Mouse (Mus musculus): Measurements from ENCODE around the gene Ccl9.

Ccl9 gene

DNA sequence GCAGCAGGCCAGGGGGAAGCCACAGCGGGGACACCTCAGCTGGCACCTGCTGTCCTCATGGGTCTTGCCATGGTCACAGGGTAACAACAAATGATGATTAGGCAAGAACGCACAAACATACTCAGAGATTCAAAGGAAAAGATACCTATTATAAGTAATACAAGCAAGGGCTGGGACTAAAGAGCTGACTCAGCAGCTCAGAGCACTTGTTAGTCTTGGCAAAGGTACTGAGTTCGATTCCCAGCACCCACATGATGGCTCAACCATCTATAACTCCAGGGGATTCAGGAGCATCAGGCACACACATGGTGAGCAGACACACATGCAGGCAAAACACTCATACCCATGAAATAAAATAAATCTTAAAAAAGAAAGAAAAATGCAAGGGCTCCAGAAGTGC lies 37.0 kb downstream of the Ccl9 start:
- intact Hi-C loops (cut with DNase I): no loop called here

DNA sequence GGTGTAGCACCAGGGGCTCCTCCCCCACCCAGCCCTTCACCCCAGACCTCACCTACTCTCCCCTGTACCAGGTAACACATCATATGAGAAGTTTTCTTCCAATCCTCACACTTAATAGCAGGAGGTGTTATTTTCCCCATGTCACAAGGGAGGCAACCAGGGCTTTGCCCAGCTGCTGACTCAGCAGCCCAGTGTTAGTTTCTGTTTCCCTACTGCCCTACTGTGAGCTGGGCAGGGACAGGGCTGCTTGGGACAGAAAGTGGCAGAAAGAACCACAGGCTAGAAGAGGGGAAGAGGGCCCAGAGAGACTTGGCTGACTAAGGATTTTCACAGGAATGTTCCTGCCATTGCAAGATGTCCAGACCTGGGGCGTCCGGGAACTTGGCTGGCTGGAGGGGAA lies 37.5 kb downstream of the Ccl9 start:
- intact Hi-C loops (cut with DNase I): no loop called here

DNA sequence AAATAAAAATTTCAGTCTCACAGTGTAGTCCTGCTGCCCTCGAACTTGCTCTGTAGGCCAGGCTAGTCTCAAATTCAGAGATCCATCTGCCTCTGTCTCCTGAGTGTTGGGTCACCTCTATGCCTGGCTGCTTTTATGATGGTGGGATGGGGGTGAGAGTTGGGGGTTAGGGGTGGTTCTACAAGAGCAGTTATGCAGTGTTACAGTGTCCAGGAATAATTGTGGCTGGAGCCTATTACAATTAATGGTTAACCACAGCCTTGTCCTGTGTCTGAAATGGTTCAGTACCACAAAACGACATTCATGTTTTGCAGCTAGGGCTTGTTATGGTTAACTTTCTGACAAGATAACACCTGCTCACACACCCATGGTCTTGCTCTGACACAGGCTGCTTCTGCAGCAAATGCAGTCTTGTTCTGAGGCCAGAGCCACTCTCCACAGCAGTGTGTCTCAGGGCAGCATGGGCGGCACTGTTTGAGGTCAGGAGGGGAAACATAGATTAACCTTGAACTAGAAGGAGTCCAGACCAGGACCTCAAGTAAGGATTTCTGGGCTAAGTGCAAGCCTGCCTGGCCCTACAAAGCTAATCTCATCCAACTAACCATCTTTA lies 39.6 kb downstream of the Ccl9 start:
- intact Hi-C loops (cut with DNase I): no loop called here

DNA sequence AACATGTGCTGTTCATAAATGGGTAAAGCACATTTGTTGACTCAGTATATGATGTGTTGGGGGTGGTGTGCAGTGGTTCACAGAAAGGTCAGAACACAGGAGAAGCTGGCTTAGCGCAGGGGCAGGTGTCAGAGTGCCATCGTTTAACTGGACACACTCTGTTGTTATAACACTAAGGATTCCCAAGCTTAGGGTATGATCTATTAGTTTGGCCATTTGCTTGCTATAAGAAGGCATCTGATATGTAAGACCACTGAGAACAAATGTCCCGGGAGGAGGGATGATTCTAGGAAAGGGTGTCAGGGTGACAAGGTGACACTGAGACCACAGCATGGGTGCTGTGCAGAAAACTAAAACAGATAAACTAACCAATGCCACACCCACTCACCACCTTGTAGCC lies 41.6 kb downstream of the Ccl9 start:
- intact Hi-C loops (cut with DNase I): no loop called here

DNA sequence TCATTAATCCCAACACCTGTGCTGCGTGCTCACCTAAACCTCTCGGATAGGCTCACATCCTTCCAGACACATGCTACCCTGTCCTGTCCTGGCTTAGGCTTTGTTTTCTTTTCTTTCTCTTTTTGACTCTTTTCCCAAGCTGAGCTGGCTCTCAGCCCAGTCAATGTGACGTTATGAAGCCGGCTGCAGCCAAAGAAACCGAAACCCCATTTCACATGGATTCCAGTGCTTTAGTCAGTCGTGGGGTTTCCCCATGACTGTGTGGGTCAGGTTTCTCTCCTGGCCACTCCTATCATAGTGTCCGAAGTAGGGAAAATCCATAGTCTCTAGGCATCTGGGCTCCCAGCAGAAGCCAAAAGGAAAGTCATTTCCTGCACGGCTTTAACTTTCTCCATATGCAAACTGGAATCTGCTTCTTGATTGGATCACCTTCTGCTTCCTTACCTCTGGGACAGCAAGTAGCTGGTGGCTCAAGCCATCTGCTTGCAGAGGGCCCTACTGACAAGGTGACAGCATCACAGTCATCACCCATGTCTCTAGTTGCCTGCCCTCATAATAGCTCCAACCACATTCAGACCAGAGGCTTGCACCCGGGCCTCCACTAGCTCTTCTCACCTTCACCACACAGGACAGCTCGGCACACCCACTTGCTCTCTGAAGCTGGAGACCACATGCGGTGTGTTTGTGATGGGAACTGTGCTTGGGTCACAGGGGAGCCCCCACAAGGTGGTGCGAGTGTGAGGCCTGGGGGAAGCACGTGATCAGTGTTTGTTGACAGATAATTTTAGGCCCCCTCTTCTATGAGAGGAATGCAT lies 43.6 kb downstream of the Ccl9 start:
- intact Hi-C loops (cut with DNase I): no loop called here

DNA sequence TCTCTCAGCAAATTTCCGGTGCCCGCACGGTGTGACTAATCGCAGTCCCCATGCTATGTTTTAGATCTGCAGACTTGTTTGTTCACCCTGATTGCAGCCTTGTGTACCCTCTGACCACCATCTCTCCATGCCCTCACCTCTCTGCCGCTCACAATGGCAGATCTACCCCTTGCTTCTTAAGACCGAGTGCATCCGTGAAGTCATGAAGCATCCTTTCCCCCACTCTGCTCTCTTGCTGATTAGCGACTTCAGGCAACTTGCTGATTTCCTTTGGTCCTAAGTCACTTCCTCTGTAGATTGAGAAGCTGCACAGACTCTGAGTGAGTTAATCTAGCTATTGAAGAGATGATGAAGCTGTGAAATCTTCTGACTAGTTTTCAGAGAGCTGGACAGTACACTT lies 44.3 kb downstream of the Ccl9 start:
- intact Hi-C loops (cut with DNase I): no loop called here

DNA sequence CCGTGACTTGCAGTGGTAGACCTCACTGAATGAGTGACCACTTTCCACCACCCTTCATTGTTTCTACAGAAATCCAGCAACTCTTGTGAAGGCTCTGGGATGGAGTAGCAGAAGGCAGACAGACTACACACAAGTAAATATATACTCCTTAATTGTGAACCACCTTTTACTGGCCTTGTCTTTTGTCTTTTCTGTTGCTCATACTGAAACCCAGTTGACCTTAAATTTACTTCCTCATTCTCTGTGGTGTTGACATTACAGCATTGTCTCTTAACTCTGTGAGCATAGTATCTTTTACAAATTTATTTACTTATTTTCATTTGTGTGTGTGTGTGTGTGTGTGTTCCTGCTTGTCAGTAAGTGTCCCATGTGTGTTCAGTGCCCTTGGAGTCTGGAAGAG lies 45.2 kb downstream of the Ccl9 start:
- intact Hi-C loops (cut with DNase I): no loop called here

DNA sequence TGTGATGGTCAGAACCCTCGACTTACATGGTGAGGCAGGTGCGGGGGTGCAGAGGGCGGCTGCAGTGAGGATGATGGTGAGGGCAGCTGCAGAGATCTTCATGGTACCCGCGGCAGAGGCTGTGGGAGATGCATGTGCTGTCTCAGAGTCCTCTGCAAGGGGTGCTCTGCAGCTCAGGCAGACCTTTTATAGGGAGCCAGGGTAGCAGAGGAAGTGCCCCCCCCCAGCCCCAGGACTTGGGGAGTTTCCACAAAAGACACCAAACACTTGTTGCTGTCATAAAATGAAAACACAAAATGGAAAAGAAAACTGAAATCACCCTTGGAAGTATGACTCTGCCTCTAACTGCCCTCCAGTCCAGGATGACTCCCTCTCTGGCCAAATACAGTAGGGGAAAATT lies 48.1 kb downstream of the Ccl9 start, which contains the start of gene Ccl5:
TSS of gene Ccl5 (minus strand) at position 159 of the 400 bp plus-strand sequence.
- intact Hi-C loops (cut with DNase I): no loop called here

DNA sequence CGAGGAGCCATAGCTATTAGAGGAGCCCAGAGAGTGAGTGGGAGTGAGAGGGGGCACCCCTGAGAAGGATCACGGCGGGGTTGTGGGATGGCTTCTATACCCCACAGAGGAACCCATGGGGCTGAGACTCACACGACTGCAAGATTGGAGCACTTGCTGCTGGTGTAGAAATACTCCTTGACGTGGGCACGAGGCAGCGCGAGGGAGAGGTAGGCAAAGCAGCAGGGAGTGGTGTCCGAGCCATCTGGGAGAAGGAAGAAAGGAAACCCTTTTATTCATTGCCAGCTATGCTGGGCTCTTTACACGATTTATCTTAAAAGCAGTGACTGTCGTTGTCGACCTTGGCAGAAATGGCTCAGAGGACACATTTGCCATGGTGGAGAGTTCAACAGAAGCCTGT lies 49.4 kb downstream of the Ccl9 start:
- intact Hi-C loops (cut with DNase I): no loop called here
